Mouse (Mus musculus) left cerebral cortex, adult 8-10 months (tissue): ENCODE data around the gene Slc6a11. TPM values are rescaled to one million over a fixed set of nuclear protein-coding genes. Genes with fewer than 3 reads are reported as not detected.

Experiments
- DNase-seq, 2 experiments: peaks; one replicate each; pipeline ENCODE4 v3.0.0; 2022; ENCODE audit warnings: low spot score in 2 of 2
- total RNA-seq, 4 experiments: library from RNA; stranded (reverse); gene quantifications; 2 replicates each; pipeline ENCODE4 v1.2.4; 2022

The Slc6a11 gene
- total RNA-seq, 4 experiments from 2014 or later = 103 to 112 (median 104) TPM

GRCm38 (mm10) chr6:114264426-114264825 lies 133.4 kb downstream of the Slc6a11 start:
- DNase-seq = no peak

- DNase-seq = no peak
Measured at GRCm38 (mm10) chr6:114266273-114266672, 135.2 kb downstream of the Slc6a11 start.

GRCm38 (mm10) chr6:114267979-114268378 lies 136.9 kb downstream of the Slc6a11 start:
- no peak for DNase-seq

- no peak for DNase-seq
Measured at GRCm38 (mm10) chr6:114269589-114269988, 138.5 kb downstream of the Slc6a11 start.

GRCm38 (mm10) chr6:114270799-114271198 lies 139.8 kb downstream of the Slc6a11 start:
- DNase-seq = no peak

- no peak for DNase-seq
Measured at GRCm38 (mm10) chr6:114272279-114272678, 141.2 kb downstream of the Slc6a11 start.

GRCm38 (mm10) chr6:114273997-114274728 lies 143.1 kb downstream of the Slc6a11 start:
- no peak for DNase-seq

GRCm38 (mm10) chr6:114275800-114276199 lies 144.8 kb downstream of the Slc6a11 start:
- no peak for DNase-seq

GRCm38 (mm10) chr6:114282469-114283277 lies 151.6 kb downstream of the Slc6a11 start, which contains the start of gene Slc6a1:
Gene Slc6a1 (plus strand): TSS chr6:114282635.
- peak in 1 of 2 experiments; percentile 72 for DNase-seq

GRCm38 (mm10) chr6:114283278-114283770 lies 152.3 kb downstream of the Slc6a11 start:
- no peak for DNase-seq

- DNase-seq = peak; percentile 44 to 66
Measured at GRCm38 (mm10) chr6:114283927-114284703, 153.1 kb downstream of the Slc6a11 start.

- no peak for DNase-seq
Measured at GRCm38 (mm10) chr6:114285424-114285823, 154.4 kb downstream of the Slc6a11 start.

GRCm38 (mm10) chr6:114289106-114289505 lies 158.1 kb downstream of the Slc6a11 start:
- no peak for DNase-seq

GRCm38 (mm10) chr6:114290184-114290583 lies 159.1 kb downstream of the Slc6a11 start:
- peak in 1 of 2 experiments; percentile 80 for DNase-seq

GRCm38 (mm10) chr6:114290929-114291328 lies 159.9 kb downstream of the Slc6a11 start:
- no peak for DNase-seq

GRCm38 (mm10) chr6:114291396-114291795 lies 160.4 kb downstream of the Slc6a11 start:
- DNase-seq = no peak

GRCm38 (mm10) chr6:114293511-114293910 lies 162.5 kb downstream of the Slc6a11 start:
- DNase-seq = no peak

GRCm38 (mm10) chr6:114295086-114295485 lies 164.0 kb downstream of the Slc6a11 start:
- DNase-seq = no peak

- peak in 1 of 2 experiments; percentile 39 for DNase-seq
Measured at GRCm38 (mm10) chr6:114297260-114298002, 166.4 kb downstream of the Slc6a11 start.
